11 mouse cellular contexts compared by ENCODE assay signal in the genomic region with DNA sequence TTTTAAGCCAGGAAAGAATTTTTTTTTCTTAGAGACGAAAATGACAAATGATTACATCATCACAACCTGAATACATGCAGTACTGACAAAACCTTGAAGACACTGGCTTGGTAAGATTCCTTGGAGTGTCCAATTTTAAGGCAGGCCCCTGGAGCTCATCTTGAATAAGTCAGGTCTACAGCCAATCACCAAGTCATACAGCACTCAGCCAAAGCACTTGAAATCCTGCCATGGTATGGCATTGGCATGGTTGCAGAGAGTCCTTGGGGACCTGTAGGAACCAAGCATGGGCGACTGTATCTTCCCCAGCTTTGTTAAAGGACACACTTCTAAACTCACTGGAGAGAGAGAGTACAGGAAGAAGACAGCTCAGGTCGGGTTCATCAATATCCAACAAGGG.
"Had no signal": no experiment of that assay in that cellular context is flagged by ENCODE, and none has a peak within 500 bp of the region (broad histone marks: within the 10 kb centered on the region; RNA-seq: fewer than 3 reads in every experiment).

No protein-coding gene starts in this region.

- DNase-seq: lung, adult 2 months; lung, postnatal 14 days; lung, postnatal 36 days; retina, postnatal 1 day; right cerebral cortex, adult 18-20 months; right cerebral cortex, postnatal 25 days; right cerebral cortex, postnatal 4 days; spleen, adult 18-20 months; thymus, adult 18-20 months; thymus, postnatal 14 days; thymus, postnatal 36 days had no signal
